Mouse (Mus musculus): ENCODE data around the gene F830045P16Rik. TPM values are rescaled to one million over a fixed set of nuclear protein-coding genes. Genes with fewer than 3 reads are reported as not detected.

The F830045P16Rik gene
- polyA plus RNA-seq, 1 experiment, result not detected

DNA sequence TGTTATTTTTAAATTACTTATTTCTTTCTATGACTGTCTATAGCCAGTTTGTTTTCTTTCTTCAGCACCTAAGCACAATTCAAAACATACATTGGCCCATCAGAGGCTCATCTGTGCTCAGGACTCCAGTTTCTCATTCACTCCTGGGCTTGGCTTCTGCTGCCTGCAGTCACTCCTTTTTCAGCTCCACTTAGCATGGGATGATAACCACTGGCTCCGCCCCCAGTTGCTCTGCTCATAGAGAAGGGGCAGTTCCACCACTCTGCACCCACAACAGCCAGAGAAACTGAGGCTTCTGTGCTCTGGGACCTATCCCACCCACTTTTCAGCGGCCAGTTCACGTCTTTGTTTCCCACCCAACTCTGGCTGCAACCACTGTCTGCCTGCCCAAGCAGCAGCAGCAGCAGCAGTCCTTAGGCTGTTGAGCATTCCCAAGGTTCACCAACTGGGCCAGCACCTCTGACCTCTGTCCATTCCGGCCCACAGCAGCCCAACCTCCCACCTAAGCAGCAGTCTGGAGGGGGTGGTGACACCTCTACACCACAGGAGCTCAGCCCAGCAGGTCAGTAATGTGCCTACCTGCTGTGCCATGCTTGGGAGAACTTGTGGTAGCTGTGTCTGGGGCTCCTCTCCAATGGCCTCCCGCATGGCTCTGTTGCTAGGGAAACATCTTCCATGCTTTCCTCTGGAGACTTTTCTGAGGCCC, 1.4 kb downstream of the F830045P16Rik start:
- Histone ChIP-seq H3K27ac (ENCODE audit: insufficient read depth, low read length) (no peak overlapping the region), H3K4me3 (ENCODE audit: insufficient read depth, low read length) (no peak overlapping the region), H3K4me1 (ENCODE audit: control insufficient read depth, insufficient read depth, low read length) (no peaks in the 10 kb centered on the region)
- no peak for TF ChIP-seq CTCF (IDR thresholded peaks at IDR 0.05; ENCODE audit: borderline replicate concordance, insufficient read depth, low read length)

DNA sequence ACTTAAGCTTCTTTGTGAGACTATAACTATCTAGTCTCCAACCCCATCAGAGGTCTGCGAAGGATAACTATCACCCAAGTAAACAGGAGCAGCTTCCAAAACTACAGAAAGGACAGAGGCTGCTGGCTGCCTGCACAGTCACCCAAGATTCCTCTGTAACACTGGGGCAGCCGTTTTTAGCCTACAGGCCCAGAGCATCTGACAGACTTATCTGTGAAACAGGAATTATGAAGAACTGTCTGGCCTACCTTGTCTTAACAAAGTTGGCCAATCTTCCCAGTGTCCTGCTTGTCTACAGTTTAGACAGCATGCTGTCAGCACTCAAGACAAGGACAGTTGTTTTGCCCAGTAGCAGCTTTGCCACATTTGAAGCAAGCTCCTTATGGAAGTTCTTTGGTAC, 4.5 kb downstream of the F830045P16Rik start:
- Histone ChIP-seq H3K4me1 (ENCODE audit: control insufficient read depth, insufficient read depth, low read length) (no peaks in the 10 kb centered on the region), H3K27ac (ENCODE audit: insufficient read depth, low read length) (no peak overlapping the region), H3K4me3 (ENCODE audit: insufficient read depth, low read length) (no peak overlapping the region)
- TF ChIP-seq CTCF (IDR thresholded peaks at IDR 0.05; ENCODE audit: borderline replicate concordance, insufficient read depth, low read length) (no peak), POLR2A (IDR thresholded peaks at IDR 0.05; ENCODE audit: low read depth, low read length) (no peak)

DNA sequence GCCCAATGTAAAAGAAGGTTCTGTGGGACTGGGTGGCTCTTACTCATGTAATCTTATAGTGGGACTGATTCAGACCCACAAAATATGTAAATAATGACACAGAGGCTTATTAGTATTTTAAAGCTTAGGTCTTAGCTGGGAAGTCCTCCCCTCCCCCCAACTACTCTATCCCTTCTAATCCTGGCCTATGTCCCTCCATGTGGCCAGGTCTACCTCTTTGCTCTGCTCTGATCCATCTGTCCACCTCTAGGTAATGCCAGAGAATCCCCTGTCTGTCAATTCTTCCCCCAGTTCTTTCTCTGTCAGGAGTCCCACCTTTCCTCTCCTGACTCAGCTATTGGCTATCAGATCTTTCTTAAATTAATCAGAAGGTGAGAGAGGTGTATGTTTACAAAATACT, 5.3 kb downstream of the F830045P16Rik start:
- no peaks in the 10 kb centered on the region for H3K4me1 ChIP-seq (ENCODE audit: control insufficient read depth, insufficient read depth, low read length)
- H3K4me3 ChIP-seq (ENCODE audit: insufficient read depth, low read length), result no peak overlapping the region
- no peak overlapping the region for H3K27ac ChIP-seq (ENCODE audit: insufficient read depth, low read length)
- no peak for TF ChIP-seq CTCF (IDR thresholded peaks at IDR 0.05; ENCODE audit: borderline replicate concordance, insufficient read depth, low read length)
- no peak for TF ChIP-seq POLR2A (IDR thresholded peaks at IDR 0.05; ENCODE audit: low read depth, low read length)

DNA sequence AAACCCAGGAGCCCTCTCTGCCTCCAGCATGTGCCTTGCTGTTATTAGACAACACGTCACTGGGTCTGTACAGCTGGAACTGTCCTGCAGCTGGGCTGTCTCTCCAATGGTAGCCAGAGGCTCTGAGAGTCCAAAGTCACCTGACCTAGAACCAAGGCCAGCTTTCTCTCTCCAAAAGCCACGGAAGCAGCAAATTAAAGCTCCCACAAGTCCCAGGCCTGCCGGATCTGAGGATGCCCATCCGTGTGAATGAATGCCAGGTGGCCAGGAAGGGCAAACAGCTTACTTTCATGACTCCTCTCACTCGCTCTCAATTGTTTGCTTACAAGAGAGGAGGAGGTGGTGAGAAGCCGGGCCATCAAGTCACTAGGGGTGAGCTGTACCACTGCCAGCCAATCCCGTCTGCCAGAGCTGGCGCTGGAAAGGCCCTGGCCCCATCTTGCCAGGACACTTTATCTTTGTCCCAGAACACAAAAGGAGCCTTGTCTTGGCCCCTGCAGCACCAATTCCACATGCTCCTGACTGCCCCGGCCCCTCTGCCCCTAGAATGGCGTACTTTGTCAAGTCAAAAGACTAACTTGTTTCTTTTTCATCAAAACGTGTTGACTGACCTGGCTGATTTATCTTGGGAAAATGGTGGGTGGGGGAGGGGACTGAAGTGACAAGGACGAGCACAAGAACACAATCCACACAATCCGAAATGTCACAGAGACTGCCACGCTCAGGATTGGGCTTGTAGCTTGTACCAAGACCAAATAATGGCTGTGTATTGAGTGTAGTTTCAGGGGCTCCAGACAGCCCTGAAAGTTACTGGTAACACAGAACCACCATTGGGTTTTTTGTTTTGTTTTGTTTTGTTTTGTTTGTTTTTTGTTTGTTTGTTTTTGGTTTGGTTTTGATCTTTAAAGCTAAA, 6.8 kb downstream of the F830045P16Rik start:
- TF ChIP-seq POLR2A (IDR thresholded peaks at IDR 0.05; ENCODE audit: low read depth, low read length) (no peak), CTCF (IDR thresholded peaks at IDR 0.05; ENCODE audit: borderline replicate concordance, insufficient read depth, low read length) (no peak)
- no peak overlapping the region for H3K27ac ChIP-seq (ENCODE audit: insufficient read depth, low read length)
- no peaks in the 10 kb centered on the region for H3K4me1 ChIP-seq (ENCODE audit: control insufficient read depth, insufficient read depth, low read length)
- H3K4me3 ChIP-seq (ENCODE audit: insufficient read depth, low read length), result no peak overlapping the region

DNA sequence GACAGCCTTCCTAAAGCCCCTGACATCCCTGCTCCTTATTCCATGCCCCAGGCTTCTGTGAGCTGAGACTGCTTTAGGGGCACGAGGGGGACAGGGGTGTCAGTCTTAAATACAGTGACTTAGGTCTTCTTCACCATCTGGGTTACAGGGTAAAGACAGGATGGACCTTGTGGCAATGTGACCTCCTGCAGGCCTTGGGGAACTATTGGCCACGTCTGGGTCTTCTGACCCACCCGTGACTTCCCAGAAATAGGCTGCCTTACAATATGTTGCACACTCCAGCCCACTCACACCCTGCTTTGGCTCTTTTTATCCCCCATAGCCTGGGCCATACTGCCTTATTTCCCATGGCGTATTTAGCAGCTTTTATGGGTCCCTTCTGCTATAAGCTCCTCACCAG, 8.5 kb downstream of the F830045P16Rik start:
- no peak overlapping the region for H3K27ac ChIP-seq (ENCODE audit: insufficient read depth, low read length)
- no peak overlapping the region for H3K4me3 ChIP-seq (ENCODE audit: insufficient read depth, low read length)
- no peaks in the 10 kb centered on the region for H3K4me1 ChIP-seq (ENCODE audit: control insufficient read depth, insufficient read depth, low read length)
- no peak for TF ChIP-seq CTCF (IDR thresholded peaks at IDR 0.05; ENCODE audit: borderline replicate concordance, insufficient read depth, low read length)
- TF ChIP-seq POLR2A (IDR thresholded peaks at IDR 0.05; ENCODE audit: low read depth, low read length), result no peak

DNA sequence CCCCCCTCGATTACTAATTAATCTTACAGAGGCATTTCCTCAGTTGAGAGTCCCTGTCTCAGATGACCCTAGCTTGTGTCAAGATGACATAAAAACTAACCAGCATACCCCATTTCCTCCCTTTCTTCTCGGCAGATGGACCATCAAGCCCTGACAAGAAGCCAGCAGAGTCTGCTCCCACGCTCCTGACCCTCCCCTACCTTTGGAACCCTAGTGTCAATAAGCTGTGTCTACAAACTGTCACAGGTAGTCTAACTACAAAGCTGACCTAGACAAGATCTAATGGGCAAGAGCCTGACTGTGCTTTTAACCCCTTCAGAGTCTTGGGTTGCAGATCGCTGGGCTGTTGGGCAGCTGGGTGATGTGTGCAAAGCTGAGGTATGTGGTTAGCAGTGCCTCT, 10.1 kb downstream of the F830045P16Rik start:
- H3K27ac ChIP-seq (ENCODE audit: insufficient read depth, low read length), result no peak overlapping the region
- no peak overlapping the region for H3K4me3 ChIP-seq (ENCODE audit: insufficient read depth, low read length)
- TF ChIP-seq CTCF (IDR thresholded peaks at IDR 0.05; ENCODE audit: borderline replicate concordance, insufficient read depth, low read length), result no peak
- no peak for TF ChIP-seq POLR2A (IDR thresholded peaks at IDR 0.05; ENCODE audit: low read depth, low read length)
- H3K4me1 ChIP-seq (ENCODE audit: control insufficient read depth, insufficient read depth, low read length), result no peaks in the 10 kb centered on the region

DNA sequence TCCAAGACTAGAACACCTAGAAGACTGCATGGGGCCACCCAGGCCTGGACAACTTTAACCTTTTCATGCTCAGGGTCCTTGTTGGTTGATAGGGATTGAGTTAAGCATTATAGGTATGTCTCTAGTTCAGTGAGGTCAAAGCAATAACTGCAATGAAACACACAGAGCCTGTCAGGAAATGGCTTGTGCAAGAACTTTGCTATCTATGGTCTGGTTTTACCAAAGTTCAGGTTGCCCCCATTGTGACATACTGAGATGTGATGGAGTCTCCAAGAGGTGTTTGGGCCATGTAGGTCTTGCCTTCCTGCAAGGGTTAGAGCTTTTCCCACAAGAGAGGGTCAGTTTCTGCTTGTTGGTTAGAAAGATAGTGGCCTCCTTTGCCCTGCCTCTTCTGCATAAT, 10.8 kb downstream of the F830045P16Rik start:
- no peak overlapping the region for H3K27ac ChIP-seq (ENCODE audit: insufficient read depth, low read length)
- H3K4me1 ChIP-seq (ENCODE audit: control insufficient read depth, insufficient read depth, low read length), result no peaks in the 10 kb centered on the region
- H3K4me3 ChIP-seq (ENCODE audit: insufficient read depth, low read length), result no peak overlapping the region
- TF ChIP-seq CTCF (IDR thresholded peaks at IDR 0.05; ENCODE audit: borderline replicate concordance, insufficient read depth, low read length) (no peak), POLR2A (IDR thresholded peaks at IDR 0.05; ENCODE audit: low read depth, low read length) (no peak)

DNA sequence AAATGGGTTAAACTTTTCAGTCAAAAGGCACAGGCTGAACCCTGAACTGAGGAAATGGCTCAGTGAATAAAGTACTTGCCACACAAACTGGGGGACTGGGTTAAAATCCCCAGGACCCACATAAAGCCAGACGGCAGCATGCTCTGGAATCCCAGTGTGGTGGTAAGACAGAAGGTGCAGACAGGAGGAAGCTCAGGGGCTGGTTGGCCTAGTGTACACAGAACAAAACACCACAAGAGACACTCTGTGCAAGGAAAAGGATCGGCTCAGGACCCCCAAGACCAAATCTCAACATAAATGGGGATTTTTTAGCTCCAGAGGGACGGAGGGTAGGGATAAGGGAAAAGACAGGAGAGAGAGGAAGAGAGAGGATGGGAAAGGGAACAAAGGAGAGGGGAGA, 17.9 kb downstream of the F830045P16Rik start:
- H3K27ac ChIP-seq (ENCODE audit: insufficient read depth, low read length), result no peak overlapping the region
- H3K4me3 ChIP-seq (ENCODE audit: insufficient read depth, low read length), result no peak overlapping the region
- H3K4me1 ChIP-seq (ENCODE audit: control insufficient read depth, insufficient read depth, low read length), result no peaks in the 10 kb centered on the region
- TF ChIP-seq POLR2A (IDR thresholded peaks at IDR 0.05; ENCODE audit: low read depth, low read length) (no peak), CTCF (IDR thresholded peaks at IDR 0.05; ENCODE audit: borderline replicate concordance, insufficient read depth, low read length) (no peak)

DNA sequence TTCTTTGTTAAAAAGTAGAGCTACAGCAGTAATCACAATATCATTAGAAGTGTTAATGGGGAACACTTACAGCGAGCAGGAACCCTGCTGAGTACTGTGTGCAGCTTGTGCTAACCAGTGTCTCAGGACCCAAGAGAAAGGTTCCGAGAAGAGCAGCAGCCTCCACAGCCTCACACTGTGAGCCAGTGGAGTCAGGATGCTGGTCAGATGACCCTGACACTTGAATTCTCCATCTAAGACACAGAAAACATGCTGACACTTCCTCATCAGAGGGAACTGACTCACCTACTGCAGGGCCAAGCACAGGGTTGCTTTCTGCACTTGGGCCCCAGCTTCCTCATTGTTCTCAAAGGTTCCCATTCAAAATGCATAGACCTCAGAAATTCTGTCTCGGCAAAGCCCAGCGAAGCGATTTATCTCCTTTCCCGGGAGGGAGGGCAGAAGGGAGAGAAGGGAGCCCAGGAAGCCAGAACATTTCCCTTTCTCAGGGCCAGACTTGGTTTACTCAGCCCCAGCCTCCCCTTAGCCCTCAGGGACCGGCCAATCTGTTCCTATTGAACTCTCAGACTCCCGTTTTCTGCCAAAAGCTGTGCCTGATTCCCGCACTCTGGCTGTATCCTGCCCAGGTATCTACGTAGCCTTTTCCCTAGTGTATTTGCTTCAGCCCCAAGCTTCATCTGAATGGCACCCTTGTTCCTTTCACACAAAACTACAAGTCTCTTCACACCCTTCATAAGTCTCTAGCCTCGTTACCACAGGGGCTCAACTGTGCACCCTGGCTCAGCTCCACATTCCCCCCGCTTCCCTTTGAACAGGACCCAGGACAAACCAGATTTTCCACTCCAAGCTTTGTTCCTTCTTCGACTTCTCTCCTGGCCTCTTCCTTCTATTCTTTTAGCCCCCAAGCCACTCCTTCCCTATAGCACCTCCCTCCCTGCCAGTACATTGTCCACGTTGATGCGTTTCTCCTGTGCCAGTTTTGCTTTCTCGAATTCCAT, 21.2 kb downstream of the F830045P16Rik start:
- H3K4me1 ChIP-seq (ENCODE audit: control insufficient read depth, insufficient read depth, low read length), result no peaks in the 10 kb centered on the region
- no peak for TF ChIP-seq POLR2A (IDR thresholded peaks at IDR 0.05; ENCODE audit: low read depth, low read length)
- no peak for TF ChIP-seq CTCF (IDR thresholded peaks at IDR 0.05; ENCODE audit: borderline replicate concordance, insufficient read depth, low read length)
- no peak overlapping the region for H3K27ac ChIP-seq (ENCODE audit: insufficient read depth, low read length)
- H3K4me3 ChIP-seq (ENCODE audit: insufficient read depth, low read length), result no peak overlapping the region
